Mouse (Mus musculus) CH12.LX (cell line): ENCODE results near the gene Dhx36.

ENCODE experiments used
- CTCF ChIP-seq, 2 experiments: IDR thresholded peaks in 1 of 2; conservative IDR thresholded peaks in 1 of 2; 2 replicates each; pipeline ENCODE4 v1.5.1; 2011 to 2012; ENCODE audit warnings: low read depth in 2 of 2, low read length in 2 of 2, improper control_type of control experiment in 1 of 2, inconsistent platforms in 1 of 2, mild to moderate bottlenecking in 1 of 2, moderate library complexity in 1 of 2
- EP300 ChIP-seq: IDR thresholded peaks from 2 replicates; pipeline ENCODE4 v1.6.1; 2011; ENCODE audit warnings: low read length, improper control_type of control experiment
- MAX ChIP-seq: IDR thresholded peaks from 2 replicates; pipeline ENCODE4 v1.6.1; 2011; ENCODE audit warnings: low read length, improper control_type of control experiment
- MEF2A ChIP-seq: IDR thresholded peaks from 2 replicates; pipeline ENCODE4 v1.6.1; 2014; ENCODE audit warnings: low read depth, mild to moderate bottlenecking, inconsistent platforms, low read length, improper control_type of control experiment, borderline replicate concordance
- MYC ChIP-seq: IDR thresholded peaks from 2 replicates; pipeline ENCODE4 v1.6.1; 2011; ENCODE audit warnings: low read depth, mild to moderate bottlenecking, improper control_type of control experiment, low read length
- NELFE ChIP-seq: IDR thresholded peaks from 2 replicates; pipeline ENCODE4 v1.6.1; 2011; ENCODE audit warnings: low read depth, low read length, improper control_type of control experiment
- POLR2A ChIP-seq: IDR thresholded peaks from 2 replicates; pipeline ENCODE4 v1.6.1; 2011; ENCODE audit warnings: low read depth, mild to moderate bottlenecking, improper control_type of control experiment, low read length
- POLR2AphosphoS2 ChIP-seq: IDR thresholded peaks from 2 replicates; pipeline ENCODE4 v1.6.1; 2011; ENCODE audit warnings: low read depth, low read length, improper control_type of control experiment
- TBP ChIP-seq: conservative IDR thresholded peaks from 2 replicates; pipeline ENCODE4 v1.6.1; 2011; ENCODE audit warnings: low read depth, low read length, improper control_type of control experiment
- TCF12 ChIP-seq: IDR thresholded peaks from 2 replicates; pipeline ENCODE4 v1.6.1; 2014; ENCODE audit warnings: low read depth, mild to moderate bottlenecking, inconsistent platforms, low read length, improper control_type of control experiment

GRCm38 (mm10) chr3:62435923-62436322, 70.9 kb downstream of the Dhx36 start:
- TF ChIP-seq TBP (no peak), CTCF (conservative IDR thresholded peaks at IDR 0.05 in 1 of 2, IDR thresholded peaks at IDR 0.05 in 1 of 2; ENCODE audit: low read depth in 2 of 2, low read length in 2 of 2) (no peak), TCF12 (no peak), POLR2AphosphoS2 (no peak), MEF2A (no peak), NELFE (no peak), POLR2A (no peak), MYC (no peak), MAX (no peak), EP300 (no peak)
